ENCODE assay signal across 8 mouse cellular contexts in genomic region chr17:27555075-27555511, GRCm38 (mm10). TPM values are rescaled to one million over a fixed set of nuclear protein-coding genes. Genes with fewer than 3 reads are reported as not detected.
DNase-seq lines count a peak whose midpoint lies in the region; ATAC-seq and TF ChIP-seq lines count a peak whose summit lies in the region.

No protein-coding gene starts in this region.

- peak; percentile 10 for ATAC-seq in embryonic facial prominence, embryonic 11.5 days (replicated peaks; ENCODE audit: insufficient number of reproducible peaks, low FRiP score, low TSS enrichment, low read depth)
- peak; percentile 37 for ATAC-seq in lung, embryonic 14.5 days (ENCODE audit: insufficient read depth)
- ATAC-seq in neural tube, embryonic 13.5 days (ENCODE audit: low read depth), result no peak

- DNase-seq in gastrocnemius, postnatal 25 days, result peak; percentile 32
- no peak for DNase-seq in gastrocnemius, adult 18-20 months (ENCODE audit: low spot score)
- peak; percentile 91 for DNase-seq in embryonic facial prominence, embryonic 11.5 days (ENCODE audit: low spot score)
- DNase-seq in induced T-regulatory cell, adult 2 months (ENCODE audit: low read depth), result peak; percentile 69
- DNase-seq in lung, embryonic 14.5 days, result peak; percentile 85
- DNase-seq in MN1 (ENCODE audit: low spot score), result no peak
- no peak for DNase-seq in ovary, adult 18-20 months (ENCODE audit: low spot score)

- no peaks in the 10 kb centered on the region for H3K27me3 ChIP-seq in embryonic facial prominence, embryonic 11.5 days (ENCODE audit: control insufficient read depth, insufficient read depth, low read length)
- H3K27me3 ChIP-seq in lung, embryonic 14.5 days (ENCODE audit: insufficient read depth, low read length), result no peaks in the 10 kb centered on the region
- peaks cover 12% of the 10 kb centered on the region for H3K27me3 ChIP-seq in neural tube, embryonic 13.5 days

- H3K4me2 ChIP-seq in embryonic facial prominence, embryonic 11.5 days (ENCODE audit: low read depth, low read length), result peak overlapping the region; percentile 86
- H3K4me2 ChIP-seq in lung, embryonic 14.5 days, result peak overlapping the region; percentile 89
- peak overlapping the region; percentile 84 for H3K4me2 ChIP-seq in neural tube, embryonic 13.5 days

- H3K4me1 ChIP-seq in embryonic facial prominence, embryonic 11.5 days (ENCODE audit: control insufficient read depth, insufficient read depth, low read length), result peaks cover 5% of the 10 kb centered on the region; the same call in 1 of the 2 replicates
- H3K4me1 ChIP-seq in lung, embryonic 14.5 days (ENCODE audit: insufficient read depth), result peaks cover 13% of the 10 kb centered on the region; the same call in 1 of the 2 replicates
- peaks cover 42% of the 10 kb centered on the region for H3K4me1 ChIP-seq in neural tube, embryonic 13.5 days (replicated peaks)

- WGBS in embryonic facial prominence, embryonic 11.5 days, result under 1% methylated on average over 31 of the region's 39 CpGs
- 2% methylated on average over 35 of the region's 39 CpGs for WGBS in lung, embryonic 14.5 days
- WGBS in neural tube, embryonic 13.5 days, result 2% methylated on average over 36 of the region's 39 CpGs

- H3K9me3 ChIP-seq in embryonic facial prominence, embryonic 11.5 days (replicated peaks; ENCODE audit: control insufficient read depth, low read length), result no peaks in the 10 kb centered on the region
- H3K9me3 ChIP-seq in lung, embryonic 14.5 days (ENCODE audit: low read depth, low read length), result no peaks in the 10 kb centered on the region
- H3K9me3 ChIP-seq in neural tube, embryonic 13.5 days, result no peaks in the 10 kb centered on the region

- no peak for TF ChIP-seq CTCF in lung, embryonic 14.5 days (IDR thresholded peaks at IDR 0.05; ENCODE audit: low read depth)

- H3K36me3 ChIP-seq in embryonic facial prominence, embryonic 11.5 days (replicated peaks; ENCODE audit: control insufficient read depth, insufficient read depth, low read depth, low read length), result no peaks in the 10 kb centered on the region
- H3K36me3 ChIP-seq in lung, embryonic 14.5 days (ENCODE audit: insufficient read depth), result peaks cover 2% of the 10 kb centered on the region; the same call in 1 of the 2 replicates
- H3K36me3 ChIP-seq in neural tube, embryonic 13.5 days, result no peaks in the 10 kb centered on the region

- H3K27ac ChIP-seq in embryonic facial prominence, embryonic 11.5 days (replicated peaks; ENCODE audit: low read depth, low read length), result peak overlapping the region; percentile 99
- H3K27ac ChIP-seq in lung, embryonic 14.5 days (ENCODE audit: low read depth), result peak overlapping the region; percentile 96
- peak overlapping the region; percentile 96 for H3K27ac ChIP-seq in neural tube, embryonic 13.5 days (replicated peaks)

- peak overlapping the region; percentile 75 for H3K4me3 ChIP-seq in embryonic facial prominence, embryonic 11.5 days (ENCODE audit: low read depth, low read length)
- H3K4me3 ChIP-seq in lung, embryonic 14.5 days (ENCODE audit: low read depth, low read length), result peak overlapping the region; percentile 82
- peak overlapping the region; percentile 87 for H3K4me3 ChIP-seq in neural tube, embryonic 13.5 days

- peak overlapping the region; percentile 96 for H3K9ac ChIP-seq in embryonic facial prominence, embryonic 11.5 days (replicated peaks; ENCODE audit: low read length)
- H3K9ac ChIP-seq in lung, embryonic 14.5 days, result peak overlapping the region; percentile 64
- peak overlapping the region; percentile 95 for H3K9ac ChIP-seq in neural tube, embryonic 13.5 days

RNA-seq across cellular contexts. Expression of gene Hmga1, which starts 1.2 kb away (rescaled TPM):
- 10 to 100 TPM; 24.6 to 24.7 TPM for total RNA-seq in gastrocnemius, postnatal 25 days (2021)
- 10 to 100 TPM; 31.9 to 32.7 TPM for total RNA-seq in gastrocnemius, adult 18-20 months (2021)
- 415 and 428 TPM in 2 replicates for polyA plus RNA-seq in embryonic facial prominence, embryonic 11.5 days (2014; fragmentation: Nextera tagmentation; extraction: Ambion mirVana)
- 295 and 329 TPM in 2 replicates for polyA plus RNA-seq in lung, embryonic 14.5 days (2014; fragmentation: Nextera tagmentation; extraction: Ambion mirVana)
- 121 and 127 TPM in 2 replicates for polyA plus RNA-seq in neural tube, embryonic 13.5 days (2015; fragmentation: Nextera tagmentation; extraction: Ambion mirVana)

RNA-seq across cellular contexts. Expression of gene AI413582, which starts 10.5 kb away (rescaled TPM):
- 1 to 10 TPM; 2.5 to 2.9 TPM for total RNA-seq in gastrocnemius, postnatal 25 days (2021)
- 1 to 10 TPM; 2.8 to 4.0 TPM for total RNA-seq in gastrocnemius, adult 18-20 months (2021)
- 13.3 and 16.7 TPM in 2 replicates for polyA plus RNA-seq in embryonic facial prominence, embryonic 11.5 days (2014; fragmentation: Nextera tagmentation; extraction: Ambion mirVana)
- 17.6 and 21.8 TPM in 2 replicates for polyA plus RNA-seq in lung, embryonic 14.5 days (2014; fragmentation: Nextera tagmentation; extraction: Ambion mirVana)
- polyA plus RNA-seq in neural tube, embryonic 13.5 days (2015; fragmentation: Nextera tagmentation; extraction: Ambion mirVana), result 41.3 and 46.0 TPM in 2 replicates

RNA-seq across cellular contexts. Expression of gene Grm4, which starts 33.9 kb away (rescaled TPM):
- total RNA-seq in gastrocnemius, postnatal 25 days (2021), result under 1 TPM; 0.08 to 0.24 TPM
- under 1 TPM in 1 of 2 experiments, not detected in 1; 0.07 TPM for total RNA-seq in gastrocnemius, adult 18-20 months (2021)
- 0.49 and 0.88 TPM in 2 replicates for polyA plus RNA-seq in embryonic facial prominence, embryonic 11.5 days (2014; fragmentation: Nextera tagmentation; extraction: Ambion mirVana)
- polyA plus RNA-seq in lung, embryonic 14.5 days (2014; fragmentation: Nextera tagmentation; extraction: Ambion mirVana), result 0.05 and 0.11 TPM in 2 replicates
- polyA plus RNA-seq in neural tube, embryonic 13.5 days (2015; fragmentation: Nextera tagmentation; extraction: Ambion mirVana), result 3.5 and 4.3 TPM in 2 replicates

Comparison
In these comparisons a context has a peak if more than half of its experiments do, and no peak if none do; other contexts are left out.
1. DNase-seq: peak in gastrocnemius, postnatal 25 days (single experiment), embryonic facial prominence, embryonic 11.5 days (single experiment), induced T-regulatory cell, adult 2 months (single experiment) and lung, embryonic 14.5 days (single experiment); none in gastrocnemius, adult 18-20 months (single experiment), MN1 (single experiment) and ovary, adult 18-20 months (single experiment).
2. Peak in every context shown above with its lines, with median percentiles within 50 percentile points of each other: H3K27ac ChIP-seq, H3K4me2 ChIP-seq, H3K4me3 ChIP-seq and H3K9ac ChIP-seq.